Mouse (Mus musculus): ENCODE data around the gene Xkr7. TPM values are rescaled to one million over a fixed set of nuclear protein-coding genes. Genes with fewer than 3 reads are reported as not detected.

The Xkr7 gene
- polyA plus RNA-seq, 1 experiment from 2014 or later: 0.36 TPM

DNA sequence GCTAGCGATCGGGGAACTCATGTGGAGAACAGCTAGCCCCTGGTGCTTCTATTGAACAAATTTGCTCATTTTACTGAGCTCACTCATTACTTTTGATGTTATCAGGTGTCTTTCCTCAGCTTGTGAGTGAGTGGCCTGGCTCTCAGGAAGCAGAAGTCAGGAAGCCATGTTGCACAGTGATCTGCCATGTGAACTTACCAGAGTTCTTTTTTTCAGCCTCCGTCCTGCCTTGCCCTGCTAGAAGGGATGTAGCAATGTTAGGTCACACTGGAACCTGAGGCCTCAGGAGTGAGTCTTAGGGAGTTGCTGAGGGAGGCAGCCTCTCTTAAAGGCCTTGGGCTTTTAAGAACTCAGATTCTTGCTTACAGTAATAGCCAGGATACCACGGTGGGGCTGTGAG, 52.2 kb downstream of the Xkr7 start:
- H3K4me1 ChIP-seq (ENCODE audit: control insufficient read depth, insufficient read depth, low read length): no peaks in the 10 kb centered on the region
- H3K27me3 ChIP-seq (ENCODE audit: control insufficient read depth, insufficient read depth, low read length): no peaks in the 10 kb centered on the region
- no peak overlapping the region for H3K9ac ChIP-seq (replicated peaks; ENCODE audit: low read length)
- no peak overlapping the region for H3K4me2 ChIP-seq (ENCODE audit: low read depth, low read length)
- H3K9me3 ChIP-seq (replicated peaks; ENCODE audit: control insufficient read depth, low read length): no peaks in the 10 kb centered on the region
- DNase-seq (ENCODE audit: low spot score): no peak
- WGBS: 79% methylated on average over 4 of the region's 4 CpGs
- H3K4me3 ChIP-seq (ENCODE audit: low read depth, low read length): no peak overlapping the region
- H3K27ac ChIP-seq (replicated peaks; ENCODE audit: low read depth, low read length): no peak overlapping the region
- no peak for ATAC-seq (replicated peaks; ENCODE audit: insufficient number of reproducible peaks, low FRiP score, low TSS enrichment, low read depth)
- H3K36me3 ChIP-seq (replicated peaks; ENCODE audit: control insufficient read depth, insufficient read depth, low read depth, low read length): no peaks in the 10 kb centered on the region

DNA sequence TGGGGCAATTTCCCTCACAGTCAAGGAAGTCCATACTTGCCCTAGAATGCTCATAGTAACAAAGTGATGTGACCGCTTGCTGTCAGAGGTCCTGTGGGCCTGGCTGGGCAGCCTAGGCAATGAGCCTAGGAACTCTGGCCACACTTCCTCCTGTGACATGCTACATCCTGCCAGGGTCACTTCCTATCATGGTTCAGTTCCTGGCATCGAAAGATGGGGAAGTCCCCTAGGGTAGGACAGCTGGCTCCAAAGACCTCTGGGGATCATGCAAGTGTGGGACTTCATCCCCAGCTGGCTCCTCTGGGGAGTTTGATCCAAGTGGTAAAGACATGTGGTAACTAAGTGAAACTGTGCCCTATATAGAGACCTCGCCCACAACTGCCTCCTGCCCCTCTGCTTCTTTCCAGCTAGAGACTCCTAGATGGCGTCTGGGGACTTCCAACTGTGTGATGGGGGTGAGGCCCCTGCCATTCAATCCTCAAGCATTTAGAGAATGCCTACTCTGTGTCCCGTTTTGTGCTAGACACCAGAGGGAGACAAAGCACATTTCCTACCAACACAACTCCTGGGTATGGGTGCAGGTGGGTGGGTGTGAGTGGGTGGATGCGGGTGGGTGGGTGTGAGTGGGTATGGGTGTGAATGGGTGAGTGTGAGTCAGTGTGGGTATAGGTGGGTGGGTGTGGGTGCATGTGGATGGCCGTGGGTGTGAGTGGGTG, 52.8 kb downstream of the Xkr7 start:
- no peak for ATAC-seq (replicated peaks; ENCODE audit: insufficient number of reproducible peaks, low FRiP score, low TSS enrichment, low read depth)
- no peaks in the 10 kb centered on the region for H3K4me1 ChIP-seq (ENCODE audit: control insufficient read depth, insufficient read depth, low read length)
- DNase-seq (ENCODE audit: low spot score): no peak
- no peaks in the 10 kb centered on the region for H3K36me3 ChIP-seq (replicated peaks; ENCODE audit: control insufficient read depth, insufficient read depth, low read depth, low read length)
- H3K4me3 ChIP-seq (ENCODE audit: low read depth, low read length): no peak overlapping the region
- no peak overlapping the region for H3K4me2 ChIP-seq (ENCODE audit: low read depth, low read length)
- no peaks in the 10 kb centered on the region for H3K9me3 ChIP-seq (replicated peaks; ENCODE audit: control insufficient read depth, low read length)
- no peak overlapping the region for H3K27ac ChIP-seq (replicated peaks; ENCODE audit: low read depth, low read length)
- WGBS: 60% methylated on average over 7 of the region's 7 CpGs
- no peak overlapping the region for H3K9ac ChIP-seq (replicated peaks; ENCODE audit: low read length)
- H3K27me3 ChIP-seq (ENCODE audit: control insufficient read depth, insufficient read depth, low read length): no peaks in the 10 kb centered on the region

DNA sequence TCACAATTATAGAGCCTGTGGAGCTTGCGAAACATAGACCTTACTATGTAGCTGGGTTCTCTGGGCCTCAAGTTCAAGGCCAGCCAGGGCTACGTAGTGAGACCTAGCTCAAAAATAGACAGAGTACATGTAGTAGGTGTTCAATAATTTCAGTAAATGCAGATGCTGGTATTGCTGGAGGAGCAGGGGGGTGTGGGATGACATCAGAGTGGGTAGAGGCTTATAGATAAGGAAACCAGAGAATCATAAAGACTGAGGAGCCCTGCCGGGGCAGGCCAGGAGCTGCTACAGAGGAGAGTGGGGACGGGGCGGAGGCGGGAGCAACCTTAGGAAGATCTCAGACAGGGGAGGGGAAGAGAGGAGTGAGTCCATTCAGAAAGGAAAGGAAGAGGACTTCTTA, 53.9 kb downstream of the Xkr7 start:
- Histone ChIP-seq H3K27me3 (ENCODE audit: control insufficient read depth, insufficient read depth, low read length) (no peaks in the 10 kb centered on the region), H3K9ac (replicated peaks; ENCODE audit: low read length) (no peak overlapping the region), H3K9me3 (replicated peaks; ENCODE audit: control insufficient read depth, low read length) (no peaks in the 10 kb centered on the region), H3K4me1 (ENCODE audit: control insufficient read depth, insufficient read depth, low read length) (no peaks in the 10 kb centered on the region; the same call in 1 of the 2 replicates), H3K36me3 (replicated peaks; ENCODE audit: control insufficient read depth, insufficient read depth, low read depth, low read length) (no peaks in the 10 kb centered on the region), H3K4me2 (ENCODE audit: low read depth, low read length) (no peak overlapping the region), H3K27ac (replicated peaks; ENCODE audit: low read depth, low read length) (no peak overlapping the region), H3K4me3 (ENCODE audit: low read depth, low read length) (no peak overlapping the region)
- ATAC-seq (replicated peaks; ENCODE audit: insufficient number of reproducible peaks, low FRiP score, low TSS enrichment, low read depth) (no peak), DNase-seq (ENCODE audit: low spot score) (no peak)
- 89% methylated on average over 6 of the region's 6 CpGs for WGBS

GRCm38 (mm10) chr2:153086166-153086565, 54.5 kb downstream of the Xkr7 start:
- Histone ChIP-seq H3K4me1 (ENCODE audit: control insufficient read depth, insufficient read depth, low read length) (no peaks in the 10 kb centered on the region; the same call in 1 of the 2 replicates), H3K27ac (replicated peaks; ENCODE audit: low read depth, low read length) (no peak overlapping the region), H3K9ac (replicated peaks; ENCODE audit: low read length) (no peak overlapping the region), H3K9me3 (replicated peaks; ENCODE audit: control insufficient read depth, low read length) (no peaks in the 10 kb centered on the region), H3K36me3 (replicated peaks; ENCODE audit: control insufficient read depth, insufficient read depth, low read depth, low read length) (no peaks in the 10 kb centered on the region), H3K27me3 (ENCODE audit: control insufficient read depth, insufficient read depth, low read length) (no peaks in the 10 kb centered on the region), H3K4me2 (ENCODE audit: low read depth, low read length) (no peak overlapping the region), H3K4me3 (ENCODE audit: low read depth, low read length) (no peak overlapping the region)
- 85% methylated on average over 4 of the region's 4 CpGs for WGBS
- no peak for DNase-seq (ENCODE audit: low spot score)
- ATAC-seq (replicated peaks; ENCODE audit: insufficient number of reproducible peaks, low FRiP score, low TSS enrichment, low read depth): no peak

DNA sequence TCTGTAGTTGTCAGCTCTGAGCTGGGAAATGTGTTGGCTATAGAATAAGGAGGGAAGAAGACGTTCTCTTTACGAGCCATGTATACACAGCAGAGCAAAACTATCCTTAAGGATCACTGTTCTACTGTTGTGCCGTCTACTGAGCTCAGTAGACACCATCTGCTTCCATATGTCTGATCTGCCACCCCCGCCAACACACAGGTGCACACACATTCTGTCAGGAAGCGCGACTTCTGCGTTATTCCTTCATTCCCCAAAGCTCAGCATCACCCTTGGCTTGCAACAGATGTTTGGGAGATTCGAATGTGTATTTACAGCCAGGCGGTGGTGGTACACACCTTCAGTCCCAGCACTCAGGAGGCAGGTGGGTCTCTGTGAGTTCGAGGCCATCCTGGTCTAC, 55.4 kb downstream of the Xkr7 start:
- Histone ChIP-seq H3K36me3 (replicated peaks; ENCODE audit: control insufficient read depth, insufficient read depth, low read depth, low read length) (no peaks in the 10 kb centered on the region), H3K9me3 (replicated peaks; ENCODE audit: control insufficient read depth, low read length) (no peaks in the 10 kb centered on the region), H3K4me2 (ENCODE audit: low read depth, low read length) (no peak overlapping the region), H3K4me3 (ENCODE audit: low read depth, low read length) (no peak overlapping the region), H3K4me1 (ENCODE audit: control insufficient read depth, insufficient read depth, low read length) (no peaks in the 10 kb centered on the region; the same call in 1 of the 2 replicates), H3K27me3 (ENCODE audit: control insufficient read depth, insufficient read depth, low read length) (no peaks in the 10 kb centered on the region), H3K27ac (replicated peaks; ENCODE audit: low read depth, low read length) (no peak overlapping the region), H3K9ac (replicated peaks; ENCODE audit: low read length) (no peak overlapping the region)
- DNase-seq (ENCODE audit: low spot score): no peak
- WGBS: 90% methylated on average over 10 of the region's 10 CpGs
- no peak for ATAC-seq (replicated peaks; ENCODE audit: insufficient number of reproducible peaks, low FRiP score, low TSS enrichment, low read depth)

- DNase-seq (ENCODE audit: low spot score) (no peak), ATAC-seq (replicated peaks; ENCODE audit: insufficient number of reproducible peaks, low FRiP score, low TSS enrichment, low read depth) (no peak)
- no peak overlapping the region for H3K9ac ChIP-seq (replicated peaks; ENCODE audit: low read length)
- H3K4me1 ChIP-seq (ENCODE audit: control insufficient read depth, insufficient read depth, low read length): no peaks in the 10 kb centered on the region; the same call in 1 of the 2 replicates
- no peak overlapping the region for H3K4me2 ChIP-seq (ENCODE audit: low read depth, low read length)
- no peaks in the 10 kb centered on the region for H3K36me3 ChIP-seq (replicated peaks; ENCODE audit: control insufficient read depth, insufficient read depth, low read depth, low read length)
- no peaks in the 10 kb centered on the region for H3K9me3 ChIP-seq (replicated peaks; ENCODE audit: control insufficient read depth, low read length)
- WGBS: 84% methylated on average over 2 of the region's 2 CpGs
- no peak overlapping the region for H3K27ac ChIP-seq (replicated peaks; ENCODE audit: low read depth, low read length)
- no peak overlapping the region for H3K4me3 ChIP-seq (ENCODE audit: low read depth, low read length)
- no peaks in the 10 kb centered on the region for H3K27me3 ChIP-seq (ENCODE audit: control insufficient read depth, insufficient read depth, low read length)
Measured at GRCm38 (mm10) chr2:153089316-153089715, 57.7 kb downstream of the Xkr7 start.

DNA sequence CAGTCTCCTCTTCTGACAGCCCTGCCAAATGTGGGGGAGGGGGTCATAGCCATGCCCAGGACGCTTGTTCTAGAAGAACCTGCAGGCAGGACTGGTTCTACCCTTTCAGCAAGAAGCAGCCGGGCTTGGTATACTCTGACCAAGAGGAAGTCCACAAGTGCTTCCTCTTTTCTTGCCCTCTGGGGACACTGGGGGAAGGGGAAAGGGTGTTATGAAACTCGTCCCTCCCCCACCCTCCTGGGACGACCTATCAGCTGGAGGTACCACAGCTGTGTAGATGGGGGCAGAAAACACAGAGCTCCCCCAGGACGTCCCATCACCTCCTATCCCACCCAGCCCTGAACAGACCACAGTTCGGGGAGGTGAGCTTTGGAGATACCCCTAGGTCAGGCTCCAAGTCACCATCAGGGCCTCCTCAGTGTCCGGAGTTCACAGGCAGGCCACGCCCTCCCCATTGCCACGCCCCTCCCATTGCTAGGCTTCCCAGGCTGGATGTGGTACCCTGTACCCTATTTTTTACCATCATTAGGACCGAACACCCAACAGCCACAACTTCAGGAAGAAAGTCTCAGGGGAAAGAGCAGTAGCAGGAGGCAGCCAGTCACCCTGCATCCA, 59.0 kb downstream of the Xkr7 start:
- H3K36me3 ChIP-seq (replicated peaks; ENCODE audit: control insufficient read depth, insufficient read depth, low read depth, low read length): no peaks in the 10 kb centered on the region

More for the DNA sequence above, 59.0 kb downstream of the Xkr7 start:
- Histone ChIP-seq H3K27ac (replicated peaks; ENCODE audit: low read depth, low read length) (no peak overlapping the region), H3K4me1 (ENCODE audit: control insufficient read depth, insufficient read depth, low read length) (no peaks in the 10 kb centered on the region; the same call in 1 of the 2 replicates), H3K27me3 (ENCODE audit: control insufficient read depth, insufficient read depth, low read length) (no peaks in the 10 kb centered on the region), H3K4me2 (ENCODE audit: low read depth, low read length) (no peak overlapping the region), H3K9ac (replicated peaks; ENCODE audit: low read length) (no peak overlapping the region), H3K9me3 (replicated peaks; ENCODE audit: control insufficient read depth, low read length) (no peaks in the 10 kb centered on the region), H3K4me3 (ENCODE audit: low read depth, low read length) (no peak overlapping the region)
- DNase-seq (ENCODE audit: low spot score) (no peak), ATAC-seq (replicated peaks; ENCODE audit: insufficient number of reproducible peaks, low FRiP score, low TSS enrichment, low read depth) (no peak)
- WGBS: 40% methylated on average over 10 of the region's 10 CpGs

Measured in embryonic facial prominence, embryonic 11.5 days (tissue).